Mouse (Mus musculus): ENCODE data around the gene Olfr1406.
"Not testable (repeated sequence)": the region's sequence is repeated elsewhere in the genome, so short reads cannot be mapped to it uniquely, and the experiment has no call there.

Olfr1406 gene

DNA sequence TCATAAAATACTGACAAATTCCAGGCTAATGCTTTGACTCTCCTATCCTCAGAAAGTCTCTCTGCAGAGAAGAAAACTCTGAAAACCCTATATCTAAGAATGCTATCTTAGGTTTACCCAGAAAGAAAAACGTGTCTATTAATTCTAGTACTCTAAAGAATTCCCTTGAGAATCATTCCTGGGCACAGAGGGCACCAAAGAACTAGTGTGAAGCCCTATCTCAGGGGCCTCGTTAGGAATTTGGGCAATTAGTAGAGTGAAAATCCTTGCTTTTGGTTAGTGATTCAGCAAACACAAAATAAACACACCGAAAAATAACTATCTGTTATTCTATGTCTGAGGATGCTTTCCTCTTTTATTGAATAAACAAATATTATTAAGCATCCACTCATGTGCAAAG lies at the start of gene Olfr1406:
Olfr1406 (minus strand) TSS at position 101 of the 400 bp plus-strand sequence.
- no peak for DNase-seq (ENCODE audit: low spot score in 2 of 2)

DNA sequence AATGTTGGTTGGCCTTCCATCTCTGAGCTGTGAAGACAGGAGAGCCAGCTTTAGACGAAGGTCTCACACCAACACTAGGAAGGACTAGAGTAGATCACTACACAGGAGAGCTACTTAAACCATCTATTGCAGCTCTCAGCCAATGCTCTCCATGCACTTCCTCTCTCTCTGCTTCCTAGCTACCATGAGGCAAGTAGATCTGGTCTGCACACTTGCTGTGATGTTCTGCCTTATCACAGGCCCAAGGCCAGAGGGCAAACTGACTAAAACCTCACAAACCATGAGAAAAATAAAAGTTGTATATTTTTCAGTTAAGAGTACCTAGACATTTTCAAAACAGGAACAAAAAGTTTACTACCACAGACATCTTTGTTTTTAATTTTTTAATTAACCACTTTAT lies 46.6 kb upstream of the Olfr1406 start:
- DNase-seq (ENCODE audit: low spot score in 2 of 2), result not testable (repeated sequence)

DNA sequence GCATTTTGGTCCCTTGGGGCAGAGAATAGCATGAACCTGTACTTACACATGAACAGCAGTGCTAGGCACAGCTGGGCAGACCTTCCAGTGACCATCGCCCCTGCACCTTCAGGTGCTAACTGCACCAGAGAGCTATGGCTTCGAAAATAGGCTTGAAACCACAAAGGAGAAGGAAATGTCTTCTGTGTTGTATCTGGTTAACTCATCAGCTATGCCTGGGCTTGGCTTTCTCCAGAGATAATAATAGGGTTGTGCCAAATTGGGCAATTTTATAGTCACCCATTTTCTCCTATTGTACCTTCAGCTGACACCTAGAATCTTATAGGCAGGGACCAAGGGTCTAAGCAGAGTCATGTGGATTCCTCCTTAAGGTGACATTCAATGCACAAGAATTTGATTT lies 36.6 kb upstream of the Olfr1406 start, which contains the start of gene Fcer1a:
Fcer1a (minus strand) TSS at position 134 of the 400 bp plus-strand sequence.
- DNase-seq (ENCODE audit: low spot score in 2 of 2), result no peak

GRCm38 (mm10) chr1:173216481-173216880 lies 26.0 kb upstream of the Olfr1406 start:
- DNase-seq (ENCODE audit: low spot score in 2 of 2), result no peak

DNA sequence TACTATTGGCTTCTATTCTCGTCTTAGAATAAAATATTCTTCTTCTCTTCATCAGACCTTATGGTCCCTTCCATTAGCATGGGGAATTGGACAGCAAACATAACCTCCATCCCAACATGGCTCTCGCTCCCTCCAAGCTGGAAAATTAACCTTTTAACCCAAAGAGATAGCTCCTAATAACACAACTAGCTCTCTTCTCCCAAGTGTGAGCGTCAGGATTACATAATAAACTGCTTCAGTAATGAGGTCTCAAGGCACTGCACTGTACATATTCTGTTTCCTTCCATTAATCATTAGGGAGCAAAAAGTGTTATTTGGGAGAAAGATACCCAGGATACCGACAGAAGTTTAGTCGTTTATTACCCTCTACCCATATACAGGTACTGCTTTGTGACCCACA lies 21.7 kb upstream of the Olfr1406 start, which contains the start of gene Olfr1404:
Olfr1404 (plus strand) TSS at position 301 of the 400 bp plus-strand sequence.
- no peak for DNase-seq (ENCODE audit: low spot score in 2 of 2)

DNA sequence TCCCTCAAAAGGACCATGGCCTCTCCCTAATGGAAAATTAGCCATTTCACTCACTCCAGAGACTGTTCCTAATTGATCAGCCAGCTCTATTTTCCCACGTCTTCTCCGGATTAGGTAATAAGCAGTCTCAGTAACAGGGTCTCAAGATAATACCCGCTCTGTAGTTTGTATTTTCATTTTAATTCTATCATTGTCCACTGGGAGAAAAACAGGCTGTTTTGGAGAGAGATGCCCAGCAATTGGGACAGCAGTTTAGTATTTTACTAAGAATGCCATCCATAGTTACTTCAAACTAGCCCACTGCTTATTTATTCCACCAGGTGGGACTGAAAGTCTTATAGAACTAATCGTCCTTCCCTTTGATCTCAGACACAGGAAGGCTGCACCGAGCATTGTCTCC lies 7.1 kb upstream of the Olfr1406 start, which contains the start of gene Olfr218:
Olfr218 (plus strand) TSS at position 301 of the 400 bp plus-strand sequence.
- no peak for DNase-seq (ENCODE audit: low spot score in 2 of 2)

DNA sequence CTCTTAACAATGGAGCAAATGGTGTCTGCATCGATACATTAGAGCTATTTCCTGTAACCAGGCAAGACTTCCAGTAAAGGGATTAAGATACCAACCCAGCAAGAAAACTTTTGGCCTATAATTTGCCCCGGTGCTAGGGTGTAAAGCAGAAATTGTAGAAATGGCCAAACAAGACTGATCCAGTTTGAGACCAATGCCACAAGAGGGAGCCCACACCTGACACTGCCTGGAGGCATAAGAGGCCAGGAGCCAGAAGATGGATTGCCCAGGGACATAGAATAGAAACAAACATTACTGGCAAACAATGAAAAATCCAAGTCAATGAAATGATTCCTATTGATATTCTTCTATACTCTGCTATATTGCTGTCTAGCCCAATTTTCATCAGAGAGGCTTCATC lies 5.9 kb upstream of the Olfr1406 start:
- no peak for DNase-seq (ENCODE audit: low spot score in 2 of 2)

DNA sequence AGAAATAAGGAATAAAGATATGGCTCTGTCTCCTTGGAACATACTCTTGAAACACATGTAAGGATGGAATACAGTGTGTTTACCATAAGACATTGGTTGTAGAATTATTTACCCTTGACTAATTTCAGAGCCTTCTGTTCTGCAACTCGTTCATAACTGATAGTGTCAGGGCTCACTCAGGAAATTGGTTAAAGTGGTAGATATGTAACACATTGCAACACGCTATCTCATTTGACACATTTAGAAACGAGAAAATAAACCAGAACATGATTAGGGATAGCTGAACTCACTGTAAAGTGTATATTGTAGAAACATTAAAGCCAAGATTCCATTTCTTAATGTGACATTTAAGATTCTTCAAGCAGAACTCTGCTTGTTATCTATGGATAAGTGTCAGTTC lies 1.6 kb upstream of the Olfr1406 start:
- DNase-seq (ENCODE audit: low spot score in 2 of 2), result no peak

DNA sequence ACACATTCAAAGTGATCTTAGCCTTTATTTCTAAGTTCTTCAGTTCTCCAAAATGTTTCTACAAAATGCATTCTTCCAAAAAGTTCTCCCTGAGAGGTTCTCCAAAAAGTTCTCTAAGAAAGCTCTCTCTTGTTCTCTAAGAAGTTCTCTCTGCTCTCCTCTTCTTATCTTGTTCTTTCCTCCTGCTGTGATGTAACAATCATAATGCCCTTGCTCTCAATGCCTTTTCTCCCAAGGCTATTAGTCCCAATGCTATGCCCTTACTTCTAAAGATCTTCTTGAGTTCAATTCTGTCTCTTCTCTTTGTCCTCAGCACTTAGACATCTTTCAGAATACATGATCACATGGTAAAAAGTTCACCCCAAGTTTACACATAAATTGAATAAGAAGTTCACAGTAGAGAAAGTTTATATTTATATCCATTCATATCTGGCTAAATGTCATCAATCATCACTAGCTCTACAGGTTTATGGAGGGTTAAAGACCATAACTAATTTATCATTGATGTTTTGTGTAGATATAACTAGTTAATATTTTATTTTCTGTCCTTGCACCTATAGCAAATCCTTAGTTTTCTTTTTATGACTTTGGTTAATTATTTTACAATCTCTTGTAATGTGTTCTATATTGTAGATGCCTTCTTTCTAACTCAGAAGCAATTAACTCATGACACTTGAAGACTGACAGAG lies 16.1 kb downstream of the Olfr1406 start:
- DNase-seq (ENCODE audit: low spot score in 2 of 2), result no peak

DNA sequence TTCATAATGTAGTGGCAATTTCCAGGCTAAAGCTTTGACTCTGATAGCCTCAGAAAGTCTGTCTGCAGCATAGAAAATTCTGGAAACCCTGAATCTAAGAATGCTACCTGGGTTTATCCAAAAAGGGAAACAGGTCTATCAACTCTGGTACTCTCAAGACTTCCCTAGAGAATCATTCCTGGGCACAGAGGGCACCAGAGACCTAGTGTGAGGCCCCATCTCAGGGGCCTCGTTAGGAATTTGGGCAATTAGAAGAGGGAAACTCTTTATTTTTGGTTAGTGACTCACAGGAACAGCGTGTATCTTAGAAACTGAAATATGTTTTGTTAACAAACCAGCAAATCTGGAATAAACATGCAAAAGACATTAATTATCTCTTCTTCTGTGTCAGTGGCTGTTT lies 53.2 kb downstream of the Olfr1406 start, which contains the start of gene Olfr1408:
Olfr1408 (minus strand) TSS at position 101 of the 400 bp plus-strand sequence.
- DNase-seq (ENCODE audit: low spot score in 2 of 2), result no peak
